ENCODE assay signal across 9 mouse cellular contexts in the genomic region with DNA sequence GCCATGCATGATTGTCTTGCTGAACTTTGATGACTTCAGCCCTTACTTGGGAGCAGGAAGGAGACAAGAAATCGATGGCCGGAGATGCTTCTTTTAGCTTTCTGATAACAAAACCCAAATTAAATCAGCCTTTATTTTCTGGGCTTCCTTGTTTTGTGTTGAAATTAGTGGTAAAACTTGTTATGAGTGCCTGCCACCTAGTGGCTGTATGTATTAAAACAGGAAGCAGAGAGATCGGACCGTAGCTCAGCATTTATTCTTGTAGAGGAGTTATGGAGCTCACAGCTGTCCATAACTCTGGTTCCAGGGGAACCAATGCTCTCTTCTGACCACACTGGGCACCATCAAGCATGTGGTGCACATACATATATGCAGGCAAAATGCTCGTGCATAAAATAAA. TPM values are rescaled to one million over a fixed set of nuclear protein-coding genes. Genes with fewer than 3 reads are reported as not detected.
DNase-seq lines count a peak whose midpoint lies in the region; ATAC-seq and TF ChIP-seq lines count a peak whose summit lies in the region.
"Had no signal": no experiment of that assay in that cellular context is flagged by ENCODE, and none has a peak within 500 bp of the region (broad histone marks: within the 10 kb centered on the region; RNA-seq: fewer than 3 reads in every experiment).

No protein-coding gene starts in this region.

- no peak for DNase-seq in gastrocnemius, adult 2 months
- DNase-seq in gastrocnemius, postnatal 4 days (ENCODE audit: low spot score in 2 of 2): no peak
- DNase-seq in 3T3-L1 (ENCODE audit: low read depth, low spot score) (peak; percentile 86), NIH3T3 (ENCODE audit: low read depth) (peak; percentile 88)
- DNase-seq in kidney, postnatal 14 days: peak; percentile 78
- peak; percentile 37 for DNase-seq in yolk sac, embryonic 10.5 days (ENCODE audit: low spot score)

- TF ChIP-seq POLR2A in cortical plate, adult 2 months (IDR thresholded peaks at IDR 0.05; ENCODE audit: extremely low read depth, insufficient read depth, low read length): no peak

- WGBS in midbrain, embryonic 15.5 days: 15% methylated on average over 5 of the region's 5 CpGs

- no peak overlapping the region for H3K4me3 ChIP-seq in gastrocnemius, adult 2 months
- H3K4me3 ChIP-seq in cortical plate, adult 2 months (ENCODE audit: insufficient read depth, low read length): no peak overlapping the region
- H3K4me3 ChIP-seq in midbrain, embryonic 15.5 days: no peak overlapping the region
- H3K4me3 ChIP-seq: liver, embryonic 15.5 days had no signal

- peak; percentile 84 for TF ChIP-seq CTCF in gastrocnemius, adult 2 months (IDR thresholded peaks at IDR 0.05)
- peak; percentile 47 for TF ChIP-seq CTCF in cortical plate, adult 2 months (IDR thresholded peaks at IDR 0.05; ENCODE audit: extremely low read depth, insufficient read depth, low read length)

- no peaks in the 10 kb centered on the region for H3K4me1 ChIP-seq in cortical plate, adult 2 months (ENCODE audit: control insufficient read depth, insufficient read depth, low read length)
- H3K4me1 ChIP-seq in midbrain, embryonic 15.5 days: no peaks in the 10 kb centered on the region

- 0 out of 2 replicates have a peak, but pooled peaks have one; percentile 56 for ATAC-seq in midbrain, embryonic 15.5 days (replicated peaks)

- H3K9me3 ChIP-seq in midbrain, embryonic 15.5 days: no peaks in the 10 kb centered on the region
- H3K9me3 ChIP-seq: liver, embryonic 15.5 days had no signal

- H3K27me3 ChIP-seq in midbrain, embryonic 15.5 days (replicated peaks): no peaks in the 10 kb centered on the region
- H3K27me3 ChIP-seq: liver, embryonic 15.5 days had no signal

- H3K9ac ChIP-seq in midbrain, embryonic 15.5 days: peak overlapping the region; percentile 22; the same call in 1 of the 2 replicates
- H3K9ac ChIP-seq: liver, embryonic 15.5 days had no signal

- peaks cover 7% of the 10 kb centered on the region for H3K36me3 ChIP-seq in midbrain, embryonic 15.5 days (replicated peaks)

- H3K27ac ChIP-seq in gastrocnemius, adult 2 months: peak overlapping the region; percentile 32
- no peak overlapping the region for H3K27ac ChIP-seq in cortical plate, adult 2 months (ENCODE audit: insufficient read depth, low read length)
- 0 out of 2 replicates have a peak overlapping the region, but pooled peaks have one; percentile 20 for H3K27ac ChIP-seq in midbrain, embryonic 15.5 days
- H3K27ac ChIP-seq: liver, embryonic 15.5 days had no signal

- intact Hi-C loops in gastrocnemius, adult 2 months (cut with DNase I): loop anchor here (2.0 to 5.0 kb wide), 4 partner anchors 57 to 181 kb away; no protein-coding TSS in a partner anchor

- no peak overlapping the region for H3K4me2 ChIP-seq in midbrain, embryonic 15.5 days
- H3K4me2 ChIP-seq: liver, embryonic 15.5 days had no signal

RNA-seq across cellular contexts. Expression of a gene that starts 13.9 kb away (rescaled TPM):
- 1 to 10 TPM; 1.9 to 2.5 TPM for total RNA-seq in gastrocnemius, adult 2 months (2021)
- total RNA-seq in gastrocnemius, postnatal 4 days (2021): 1 to 10 TPM; 9.3 to 9.7 TPM
- polyA plus RNA-seq in cortical plate, adult 2 months (2012; rRNA removed): 13.4 and 14.0 TPM in 2 replicates
- 8.3 and 14.1 TPM in 2 replicates for polyA plus RNA-seq in midbrain, embryonic 15.5 days (2015; fragmentation: Nextera tagmentation; extraction: Ambion mirVana)

RNA-seq across cellular contexts. Expression of a gene that starts 24.2 kb away (rescaled TPM):
- 10 to 100 TPM; 11.0 to 11.7 TPM for total RNA-seq in gastrocnemius, adult 2 months (2021)
- total RNA-seq in gastrocnemius, postnatal 4 days (2021): 10 to 100 TPM; 32.9 to 34.6 TPM
- polyA plus RNA-seq in cortical plate, adult 2 months (2012; rRNA removed): 46.0 and 51.1 TPM in 2 replicates
- polyA plus RNA-seq in midbrain, embryonic 15.5 days (2015; fragmentation: Nextera tagmentation; extraction: Ambion mirVana): 138 and 147 TPM in 2 replicates

RNA-seq across cellular contexts. Expression of a gene that starts 33.0 kb away (rescaled TPM):
- total RNA-seq in gastrocnemius, adult 2 months (2021): under 1 TPM; 0.25 to 0.26 TPM
- total RNA-seq in gastrocnemius, postnatal 4 days (2021): 1 to 10 TPM; 2.2 to 2.3 TPM
- polyA plus RNA-seq in cortical plate, adult 2 months (2012; rRNA removed): 279 and 292 TPM in 2 replicates
- 140 and 142 TPM in 2 replicates for polyA plus RNA-seq in midbrain, embryonic 15.5 days (2015; fragmentation: Nextera tagmentation; extraction: Ambion mirVana)

RNA-seq across cellular contexts. Expression of a gene that starts 43.6 kb away (rescaled TPM):
- total RNA-seq in gastrocnemius, adult 2 months (2021): 10 to 100 TPM; 54.6 to 58.3 TPM
- total RNA-seq in gastrocnemius, postnatal 4 days (2021): 10 to 100 TPM; 61.0 to 65.7 TPM
- 17.3 and 19.9 TPM in 2 replicates for polyA plus RNA-seq in cortical plate, adult 2 months (2012; rRNA removed)
- 7.7 and 8.2 TPM in 2 replicates for polyA plus RNA-seq in midbrain, embryonic 15.5 days (2015; fragmentation: Nextera tagmentation; extraction: Ambion mirVana)

Comparison
In these comparisons a context has a peak if more than half of its experiments do, and no peak if none do; other contexts are left out.
1. DNase-seq: peak in 3T3-L1 (single experiment), NIH3T3 (single experiment), kidney, postnatal 14 days (single experiment) and yolk sac, embryonic 10.5 days (single experiment); none in gastrocnemius, adult 2 months (single experiment) and gastrocnemius, postnatal 4 days (0 of 2).